Mouse (Mus musculus): ENCODE measurements around the gene Lrrc3. TPM values are rescaled to one million over a fixed set of nuclear protein-coding genes. Genes with fewer than 3 reads are reported as not detected.
"Not testable (repeated sequence)": the region's sequence is repeated elsewhere in the genome, so short reads cannot be mapped to it uniquely, and the experiment has no call there.

Gene Lrrc3
- not detected for polyA plus RNA-seq (2017; shearing (Covaris generic))

GRCm38 (mm10) chr10:77902211-77902893 is at the start of gene Lrrc3:
TSS of gene Lrrc3 (minus strand) at chr10:77902536.
- no peak for ATAC-seq

- ATAC-seq, result not testable (repeated sequence)
These were observed 48.1 kb upstream of the Lrrc3 start for GRCm38 (mm10) chr10:77950468-77950867.

GRCm38 (mm10) chr10:77939685-77940084 is 37.3 kb upstream of the Lrrc3 start:
- no peak for ATAC-seq

- ATAC-seq, result no peak
These were observed 25.0 kb upstream of the Lrrc3 start for GRCm38 (mm10) chr10:77927375-77927774.

DNA sequence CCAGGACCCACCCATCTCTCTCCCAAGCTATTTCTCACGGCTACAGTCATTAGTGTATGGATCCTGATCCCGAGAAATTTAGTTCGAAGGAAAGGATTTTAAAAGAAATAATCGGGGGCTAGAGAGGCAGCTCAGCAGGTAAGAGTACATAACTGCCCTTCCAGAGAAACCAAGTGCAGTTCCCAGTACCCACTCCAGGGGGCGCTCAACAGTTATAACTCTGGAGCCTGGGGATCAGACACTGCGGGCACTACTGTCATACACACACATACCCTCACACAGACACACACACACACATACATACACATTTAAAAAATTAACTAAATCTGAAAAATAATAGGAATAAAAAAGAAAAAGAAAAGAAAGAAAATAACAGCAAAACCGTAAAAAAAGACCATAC is 23.8 kb upstream of the Lrrc3 start:
- no peak for ATAC-seq

GRCm38 (mm10) chr10:77922681-77923080 is 20.3 kb upstream of the Lrrc3 start:
- ATAC-seq, result no peak

- ATAC-seq, result no peak
These were observed 18.7 kb upstream of the Lrrc3 start for GRCm38 (mm10) chr10:77921009-77921408.

GRCm38 (mm10) chr10:77916636-77917335 is 14.4 kb upstream of the Lrrc3 start:
- no peak for ATAC-seq

DNA sequence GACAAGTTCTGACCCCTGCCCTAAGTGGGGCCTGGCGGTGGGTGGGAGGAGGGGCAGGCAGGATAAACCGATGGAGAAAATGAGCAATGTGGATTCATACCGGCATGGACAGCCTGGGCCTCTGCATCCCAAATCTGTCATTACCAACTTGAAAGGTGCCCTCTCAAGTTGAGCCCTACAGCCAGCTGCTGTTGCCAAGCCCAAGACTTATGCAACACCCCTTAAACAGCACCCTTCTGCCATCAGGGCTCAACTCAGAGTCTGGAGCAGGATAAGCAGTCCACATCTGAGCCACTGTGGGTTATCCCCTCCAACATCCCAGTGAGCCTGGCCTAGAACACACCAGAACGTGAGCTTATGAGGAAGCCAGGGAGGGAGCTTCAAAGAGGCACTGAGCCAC is 11.0 kb upstream of the Lrrc3 start:
- no peak for ATAC-seq

GRCm38 (mm10) chr10:77912605-77913004 is 10.3 kb upstream of the Lrrc3 start:
- ATAC-seq, result no peak

DNA sequence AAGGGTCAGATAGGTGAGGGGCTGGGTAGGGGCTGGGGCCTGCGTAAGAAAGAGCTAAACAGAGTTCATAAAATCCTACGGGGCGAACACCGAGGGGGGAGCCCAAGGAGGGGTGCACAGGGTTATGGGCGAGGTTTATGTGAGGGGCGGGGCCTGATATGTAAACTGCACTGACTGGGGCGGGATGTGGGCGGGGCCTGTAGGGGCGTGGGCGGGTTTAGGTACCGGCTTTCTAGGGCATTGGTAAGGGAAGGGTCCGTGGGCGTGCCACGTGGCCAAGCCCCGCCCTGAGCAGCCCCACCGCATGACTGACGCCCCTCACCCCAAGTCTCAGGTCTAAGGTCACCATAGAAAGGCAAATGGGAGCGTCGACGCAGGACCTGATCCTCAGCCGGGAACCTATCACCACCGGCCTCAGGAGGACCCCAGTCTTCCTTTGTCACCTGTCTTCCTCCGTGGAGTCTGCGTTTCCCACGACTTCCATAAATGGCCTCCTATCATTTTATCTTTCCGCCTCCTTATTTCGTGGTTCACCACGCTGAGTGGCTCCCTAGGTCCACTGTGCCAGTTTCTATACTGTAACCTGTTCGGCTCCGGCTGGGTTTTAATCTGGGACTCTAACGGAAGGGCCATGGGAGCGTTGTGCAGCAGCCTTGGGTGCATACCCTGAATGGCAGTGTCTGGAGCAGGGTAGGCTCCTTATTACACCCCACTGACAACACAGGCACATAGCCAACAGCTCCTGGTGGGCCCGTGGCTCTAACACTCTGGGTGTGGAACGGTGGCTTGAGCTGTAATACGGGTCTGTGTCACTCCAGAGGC is 769 bp upstream of the Lrrc3 start:
- ATAC-seq, result no peak

- ATAC-seq, result no peak
These were observed 495 bp downstream of the Lrrc3 start for GRCm38 (mm10) chr10:77901871-77902210.

- no peak for ATAC-seq
These were observed 1.2 kb downstream of the Lrrc3 start for GRCm38 (mm10) chr10:77900903-77901818.

- no peak for ATAC-seq
These were observed 2.2 kb downstream of the Lrrc3 start for GRCm38 (mm10) chr10:77900126-77900525.

DNA sequence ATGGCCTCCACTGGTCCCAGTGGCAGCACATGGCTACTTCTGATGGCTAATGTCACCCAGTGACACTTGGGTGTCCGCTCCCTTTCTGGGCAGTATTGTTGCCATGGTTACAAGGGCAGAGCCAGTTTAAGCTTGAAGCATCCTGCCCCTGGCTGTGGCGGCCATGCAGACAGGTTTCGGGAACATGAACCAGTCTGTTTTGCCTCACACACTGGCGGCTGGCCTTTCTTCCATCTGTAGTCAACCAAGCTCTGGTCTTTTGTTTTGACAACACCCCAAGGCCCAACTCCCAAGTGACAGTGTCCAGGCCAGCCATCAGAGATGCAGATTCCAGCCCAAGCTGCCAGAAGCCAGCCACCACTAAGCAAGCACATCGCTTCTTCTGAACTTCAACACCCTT is 6.8 kb downstream of the Lrrc3 start:
- no peak for ATAC-seq

DNA sequence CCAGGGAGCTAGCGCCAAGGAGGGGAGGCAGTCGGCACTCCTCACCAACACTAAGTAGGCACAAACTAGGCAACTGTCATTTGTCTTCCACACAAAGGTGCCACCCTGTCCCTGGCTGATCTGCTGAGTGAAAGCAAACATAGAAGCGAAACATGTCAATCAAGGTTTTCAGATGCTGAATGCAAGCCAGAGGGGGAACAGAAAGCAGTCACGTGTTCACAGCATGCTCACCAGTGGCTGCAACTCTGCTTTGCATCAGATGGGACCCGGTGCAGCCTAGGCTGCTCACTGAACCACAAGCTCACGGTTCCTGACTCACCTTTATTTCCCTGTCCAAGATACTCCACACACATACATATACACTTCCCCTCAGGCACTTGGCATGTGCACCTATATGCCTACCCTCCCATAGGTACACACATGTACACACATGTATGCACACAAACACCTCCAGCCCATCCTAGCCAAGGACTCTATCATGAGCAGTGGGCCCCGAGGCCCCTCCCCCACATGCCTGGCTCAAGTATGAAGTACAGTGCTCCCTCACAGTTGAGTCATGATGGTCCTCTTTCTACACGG is 11.3 kb downstream of the Lrrc3 start:
- ATAC-seq, result no peak

DNA sequence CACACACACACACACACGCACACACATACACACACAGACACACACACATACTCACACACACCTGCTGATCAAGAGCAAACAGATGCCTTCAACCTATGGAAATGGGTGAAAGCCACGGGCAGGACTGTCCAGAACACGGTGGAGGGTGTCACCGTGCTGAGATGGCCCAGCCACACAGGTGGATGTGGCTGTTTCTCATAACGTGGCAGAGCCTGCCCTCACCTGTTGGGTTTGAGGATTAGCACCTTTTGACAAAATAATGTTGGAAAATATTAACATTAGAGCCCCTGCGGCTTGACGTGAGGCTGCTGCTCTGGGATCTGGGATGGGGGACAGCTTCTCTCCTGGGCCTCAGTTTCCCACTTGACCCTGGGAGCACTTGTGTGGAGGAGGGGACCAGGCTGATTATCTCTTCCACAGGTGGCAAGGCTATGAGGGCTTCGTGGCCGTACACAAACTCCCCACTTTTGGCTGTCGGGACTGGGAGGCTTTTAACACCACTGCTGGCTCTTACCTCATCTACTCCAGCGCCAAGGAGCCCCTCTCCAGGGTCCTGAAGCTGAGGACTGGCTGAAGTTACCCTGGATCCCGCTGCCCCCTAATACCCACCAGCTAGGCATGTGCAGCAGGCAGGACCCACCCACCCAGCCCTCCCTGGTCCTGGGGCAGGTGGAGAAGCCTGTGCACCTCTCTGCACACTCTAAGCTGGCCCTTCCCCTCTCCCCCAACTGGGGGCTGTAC is 16.2 kb downstream of the Lrrc3 start:
- no peak for ATAC-seq

- ATAC-seq, result no peak
These were observed 19.8 kb downstream of the Lrrc3 start for GRCm38 (mm10) chr10:77882553-77882952.

DNA sequence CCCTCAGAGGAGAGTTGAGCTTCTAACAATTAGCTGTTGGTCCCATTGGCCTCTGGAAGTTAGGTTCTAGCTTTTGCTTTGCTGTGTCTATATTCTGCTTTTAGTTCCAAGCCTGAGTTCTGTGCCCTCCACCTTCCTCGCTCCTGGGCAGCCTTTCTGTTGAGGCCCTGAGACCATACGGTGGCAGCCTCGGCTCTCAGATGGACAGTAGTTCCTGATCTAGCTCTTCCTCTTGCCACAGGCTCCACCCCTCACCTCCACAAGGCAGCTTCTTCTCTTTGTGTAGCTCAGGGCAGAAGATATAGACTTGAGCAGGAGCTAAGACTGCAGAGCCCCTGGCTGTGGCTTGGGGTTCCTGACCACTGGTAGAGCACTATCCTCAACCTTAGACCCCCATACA is 22.0 kb downstream of the Lrrc3 start:
- no peak for ATAC-seq

DNA sequence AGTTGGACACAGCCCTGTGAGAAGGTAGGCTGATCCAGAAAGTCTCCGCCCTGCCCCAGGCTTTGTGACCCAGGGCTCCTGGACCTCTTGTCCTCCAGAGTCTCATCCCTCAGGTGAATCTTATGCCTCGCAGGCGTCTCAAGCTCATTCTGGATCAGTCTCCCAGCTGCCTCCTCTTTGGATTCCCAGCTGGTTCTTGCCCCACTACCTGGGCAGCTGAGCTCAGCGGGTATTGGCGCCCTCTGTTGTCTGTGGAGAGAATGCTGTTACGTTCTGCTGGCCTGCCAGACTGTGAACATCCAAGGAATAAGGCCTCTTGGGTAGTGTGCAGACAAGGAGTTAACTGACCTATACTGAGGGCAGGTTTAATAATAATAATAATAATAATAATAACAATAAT is 23.4 kb downstream of the Lrrc3 start:
- ATAC-seq, result no peak

- ATAC-seq, result no peak
These were observed 32.7 kb downstream of the Lrrc3 start for GRCm38 (mm10) chr10:77869651-77870050.

Measured in CD4-positive, CD25-positive, alpha-beta regulatory T cell, adult 4 months (primary cell).